In genomic region chr8:94807506-94807905, GRCm38 (mm10) we compare ENCODE assay signal across 12 mouse cellular contexts. TPM values are rescaled to one million over a fixed set of nuclear protein-coding genes. Genes with fewer than 3 reads are reported as not detected.
DNase-seq lines count a peak whose midpoint lies in the region; ATAC-seq and TF ChIP-seq lines count a peak whose summit lies in the region.
"Had no signal": no experiment of that assay in that cellular context is flagged by ENCODE, and none has a peak within 500 bp of the region (broad histone marks: within the 10 kb centered on the region; RNA-seq: fewer than 3 reads in every experiment).

No protein-coding gene starts in this region.

- no peak overlapping the region for H3K4me3 ChIP-seq in hindbrain, postnatal 0 days (ENCODE audit: low read length)
- no peak overlapping the region for H3K4me3 ChIP-seq in hindbrain, embryonic 14.5 days (replicated peaks; ENCODE audit: low read length)
- H3K4me3 ChIP-seq in kidney, embryonic 14.5 days (ENCODE audit: low read length): no peak overlapping the region
- H3K4me3 ChIP-seq: heart, adult 2 months had no signal

- peak; percentile 21 for DNase-seq in hindbrain, postnatal 0 days (ENCODE audit: low spot score)
- no peak for DNase-seq in hindbrain, embryonic 14.5 days (ENCODE audit: low spot score)
- DNase-seq in ovary, postnatal 36 days (ENCODE audit: low spot score): peak; percentile 58
- no peak for DNase-seq in ovary, postnatal 14 days (ENCODE audit: low spot score)
- DNase-seq in cerebellum, postnatal 14 days: no peak
- no peak for DNase-seq in cerebellum, postnatal 4 days (ENCODE audit: low spot score in 2 of 2)
- DNase-seq: cerebellum, postnatal 36 days; heart, postnatal 36 days; thymus, postnatal 14 days had no signal

- no peak overlapping the region for H3K4me2 ChIP-seq in hindbrain, postnatal 0 days (ENCODE audit: low read depth, low read length)
- no peak overlapping the region for H3K4me2 ChIP-seq in hindbrain, embryonic 14.5 days (replicated peaks)
- H3K4me2 ChIP-seq in kidney, embryonic 14.5 days (replicated peaks; ENCODE audit: low read depth, low read length): no peak overlapping the region

- 45% methylated on average over 7 of the region's 7 CpGs for WGBS in hindbrain, postnatal 0 days
- 40% methylated on average over 7 of the region's 7 CpGs for WGBS in hindbrain, embryonic 14.5 days
- 48% methylated on average over 7 of the region's 7 CpGs for WGBS in kidney, embryonic 14.5 days

- TF ChIP-seq CTCF in hindbrain, postnatal 0 days (IDR thresholded peaks at IDR 0.05; ENCODE audit: low read depth): no peak

- no peak overlapping the region for H3K9ac ChIP-seq in hindbrain, postnatal 0 days (replicated peaks; ENCODE audit: low read length)
- H3K9ac ChIP-seq in hindbrain, embryonic 14.5 days: no peak overlapping the region
- no peak overlapping the region; the same call in 1 of the 2 replicates for H3K9ac ChIP-seq in kidney, embryonic 14.5 days (ENCODE audit: low read depth, low read length)

- H3K36me3 ChIP-seq in hindbrain, postnatal 0 days (ENCODE audit: insufficient read depth, low read length): no peaks in the 10 kb centered on the region
- H3K36me3 ChIP-seq in hindbrain, embryonic 14.5 days (replicated peaks; ENCODE audit: control insufficient read depth, insufficient read depth): no peaks in the 10 kb centered on the region
- H3K36me3 ChIP-seq in kidney, embryonic 14.5 days (ENCODE audit: control insufficient read depth, insufficient read depth, low read length): no peaks in the 10 kb centered on the region

- no peak for ATAC-seq in hindbrain, postnatal 0 days
- no peak for ATAC-seq in hindbrain, embryonic 14.5 days (ENCODE audit: low FRiP score)
- peak; percentile 38; the same call in 1 of the 2 replicates for ATAC-seq in kidney, embryonic 14.5 days (ENCODE audit: low FRiP score, low TSS enrichment)

- no peaks in the 10 kb centered on the region for H3K4me1 ChIP-seq in hindbrain, postnatal 0 days (ENCODE audit: insufficient read depth, low read length)
- H3K4me1 ChIP-seq in hindbrain, embryonic 14.5 days (replicated peaks; ENCODE audit: control insufficient read depth, insufficient read depth, low read length): no peaks in the 10 kb centered on the region
- no peaks in the 10 kb centered on the region; the same call in 1 of the 2 replicates for H3K4me1 ChIP-seq in kidney, embryonic 14.5 days (ENCODE audit: control insufficient read depth, insufficient read depth, low read length)

- H3K27ac ChIP-seq in hindbrain, postnatal 0 days: no peak overlapping the region
- H3K27ac ChIP-seq in hindbrain, embryonic 14.5 days: no peak overlapping the region
- no peak overlapping the region for H3K27ac ChIP-seq in kidney, embryonic 14.5 days (ENCODE audit: low read depth, low read length)
- H3K27ac ChIP-seq: heart, adult 2 months had no signal

- H3K9me3 ChIP-seq in hindbrain, postnatal 0 days (ENCODE audit: low read length): no peaks in the 10 kb centered on the region
- no peaks in the 10 kb centered on the region for H3K9me3 ChIP-seq in hindbrain, embryonic 14.5 days (ENCODE audit: control insufficient read depth, low read length)
- no peaks in the 10 kb centered on the region for H3K9me3 ChIP-seq in kidney, embryonic 14.5 days (ENCODE audit: control insufficient read depth, low read length)

- H3K27me3 ChIP-seq in hindbrain, postnatal 0 days (ENCODE audit: insufficient read depth, low read length): no peaks in the 10 kb centered on the region
- H3K27me3 ChIP-seq in hindbrain, embryonic 14.5 days (ENCODE audit: control insufficient read depth, insufficient read depth, low read length): no peaks in the 10 kb centered on the region
- no peaks in the 10 kb centered on the region for H3K27me3 ChIP-seq in kidney, embryonic 14.5 days (ENCODE audit: control insufficient read depth, insufficient read depth, low read length)

RNA-seq across cellular contexts. Expression of gene Ccl17, which starts 2.7 kb away (rescaled TPM):
- not detected in 2 replicates for total RNA-seq in hindbrain, postnatal 0 days (2014; rRNA removed)
- polyA plus RNA-seq in hindbrain, postnatal 0 days (2015; fragmentation: Nextera tagmentation; extraction: Ambion mirVana): 2.7 and 4.8 TPM in 2 replicates
- 0.46 and 1.3 TPM in 2 replicates for polyA plus RNA-seq in hindbrain, embryonic 14.5 days (2014; fragmentation: Nextera tagmentation; extraction: Ambion mirVana)
- not detected in 2 replicates for polyA plus RNA-seq in kidney, embryonic 14.5 days (2014; fragmentation: Nextera tagmentation; extraction: Ambion mirVana)
- total RNA-seq: heart, adult 2 months; heart, postnatal 36 days had no signal
- polyA plus RNA-seq: liver, embryonic 16.5 days had no signal

RNA-seq across cellular contexts. Expression of gene Coq9, which starts 30.6 kb away (rescaled TPM):
- 109 and 133 TPM in 2 replicates for total RNA-seq in hindbrain, postnatal 0 days (2014; rRNA removed)
- 54.7 and 59.2 TPM in 2 replicates for polyA plus RNA-seq in hindbrain, postnatal 0 days (2015; fragmentation: Nextera tagmentation; extraction: Ambion mirVana)
- 59.1 and 59.8 TPM in 2 replicates for polyA plus RNA-seq in hindbrain, embryonic 14.5 days (2014; fragmentation: Nextera tagmentation; extraction: Ambion mirVana)
- polyA plus RNA-seq in kidney, embryonic 14.5 days (2014; fragmentation: Nextera tagmentation; extraction: Ambion mirVana): 59.8 and 71.9 TPM in 2 replicates

RNA-seq across cellular contexts. Expression of gene Ciapin1, which starts 30.7 kb away (rescaled TPM):
- 62.5 and 72.6 TPM in 2 replicates for total RNA-seq in hindbrain, postnatal 0 days (2014; rRNA removed)
- 139 and 144 TPM in 2 replicates for polyA plus RNA-seq in hindbrain, postnatal 0 days (2015; fragmentation: Nextera tagmentation; extraction: Ambion mirVana)
- polyA plus RNA-seq in hindbrain, embryonic 14.5 days (2014; fragmentation: Nextera tagmentation; extraction: Ambion mirVana): 151 and 171 TPM in 2 replicates
- 101 and 102 TPM in 2 replicates for polyA plus RNA-seq in kidney, embryonic 14.5 days (2014; fragmentation: Nextera tagmentation; extraction: Ambion mirVana)

RNA-seq across cellular contexts. Expression of gene Cx3cl1, which starts 35.7 kb away (rescaled TPM):
- 99.6 and 100 TPM in 2 replicates for total RNA-seq in hindbrain, postnatal 0 days (2014; rRNA removed)
- 74.1 and 87.9 TPM in 2 replicates for polyA plus RNA-seq in hindbrain, postnatal 0 days (2015; fragmentation: Nextera tagmentation; extraction: Ambion mirVana)
- polyA plus RNA-seq in hindbrain, embryonic 14.5 days (2014; fragmentation: Nextera tagmentation; extraction: Ambion mirVana): 32.6 and 42.0 TPM in 2 replicates
- 4.2 and 7.4 TPM in 2 replicates for polyA plus RNA-seq in kidney, embryonic 14.5 days (2014; fragmentation: Nextera tagmentation; extraction: Ambion mirVana)

RNA-seq across cellular contexts. Expression of gene Polr2c, which starts 49.7 kb away (rescaled TPM):
- 65.3 and 81.6 TPM in 2 replicates for total RNA-seq in hindbrain, postnatal 0 days (2014; rRNA removed)
- 102 TPM in 2 replicates for polyA plus RNA-seq in hindbrain, postnatal 0 days (2015; fragmentation: Nextera tagmentation; extraction: Ambion mirVana)
- polyA plus RNA-seq in hindbrain, embryonic 14.5 days (2014; fragmentation: Nextera tagmentation; extraction: Ambion mirVana): 111 TPM in 2 replicates
- 183 and 185 TPM in 2 replicates for polyA plus RNA-seq in kidney, embryonic 14.5 days (2014; fragmentation: Nextera tagmentation; extraction: Ambion mirVana)

Comparison
In these comparisons a context has a peak if more than half of its experiments do, and no peak if none do; other contexts are left out.
1. DNase-seq: peak in hindbrain, postnatal 0 days (single experiment) and ovary, postnatal 36 days (single experiment); none in hindbrain, embryonic 14.5 days (single experiment), ovary, postnatal 14 days (single experiment), cerebellum, postnatal 14 days (0 of 2) and cerebellum, postnatal 4 days (0 of 2).